Mouse (Mus musculus): ENCODE results near the gene Tex33. TPM values are rescaled to one million over a fixed set of nuclear protein-coding genes. Genes with fewer than 3 reads are reported as not detected.
A peak's percentile ranks its signal among the peaks of the same experiment; 100 is the strongest.
"Not testable (repeated sequence)": the region's sequence is repeated elsewhere in the genome, so short reads cannot be mapped to it uniquely, and the experiment has no call there.

Gene Tex33
- polyA plus RNA-seq, 1 experiment, result not detected

DNA sequence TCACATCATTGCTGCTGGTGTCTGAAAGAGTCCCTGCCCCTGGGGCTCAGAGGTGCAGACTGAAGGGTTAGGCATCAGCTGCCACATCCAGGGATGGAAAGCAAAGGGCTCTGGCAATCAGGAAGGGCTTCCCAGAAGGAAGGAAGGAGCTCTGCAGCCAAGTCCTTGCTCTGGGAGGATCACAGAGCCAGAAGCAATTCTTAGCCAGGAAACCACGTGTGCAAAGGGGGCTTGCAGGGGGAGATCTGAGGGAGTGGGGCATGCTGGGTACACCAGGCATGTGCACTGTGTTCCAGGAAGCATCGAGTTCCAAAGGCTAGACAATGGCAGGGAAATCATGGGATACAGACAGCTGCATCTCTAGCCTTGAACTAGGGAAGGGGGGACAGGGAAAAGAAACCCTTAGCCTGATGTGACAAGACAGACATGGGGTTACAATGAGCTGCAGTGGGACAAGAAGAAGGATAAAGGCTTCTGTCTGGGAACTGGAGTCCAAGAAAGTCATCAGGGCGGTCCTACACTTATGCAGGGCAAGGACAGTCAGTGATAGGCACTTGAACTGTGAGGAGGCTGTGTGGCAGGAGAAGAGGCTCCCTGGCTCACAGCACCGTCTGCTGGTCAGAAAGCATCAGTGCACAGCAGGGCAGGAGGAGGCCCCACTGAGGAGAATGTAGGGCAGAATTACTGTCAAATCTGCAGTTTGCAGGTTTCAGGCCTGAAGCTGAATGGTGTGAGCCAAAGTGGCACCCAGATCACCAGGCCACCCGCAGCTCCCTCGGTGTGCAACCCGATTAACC lies 55.9 kb downstream of the Tex33 start:
- 27% methylated on average over 7 of the region's 7 CpGs for WGBS
- peak; percentile 50 for DNase-seq
- not testable (repeated sequence) for H3K4me1 ChIP-seq (ENCODE audit: control insufficient read depth, insufficient read depth, low read length); H3K4me3 ChIP-seq (replicated peaks; ENCODE audit: extremely low read depth, low read depth, low read length)
- peak; percentile 88 for TF ChIP-seq CTCF (IDR thresholded peaks at IDR 0.05; ENCODE audit: insufficient read depth, low read length)

DNA sequence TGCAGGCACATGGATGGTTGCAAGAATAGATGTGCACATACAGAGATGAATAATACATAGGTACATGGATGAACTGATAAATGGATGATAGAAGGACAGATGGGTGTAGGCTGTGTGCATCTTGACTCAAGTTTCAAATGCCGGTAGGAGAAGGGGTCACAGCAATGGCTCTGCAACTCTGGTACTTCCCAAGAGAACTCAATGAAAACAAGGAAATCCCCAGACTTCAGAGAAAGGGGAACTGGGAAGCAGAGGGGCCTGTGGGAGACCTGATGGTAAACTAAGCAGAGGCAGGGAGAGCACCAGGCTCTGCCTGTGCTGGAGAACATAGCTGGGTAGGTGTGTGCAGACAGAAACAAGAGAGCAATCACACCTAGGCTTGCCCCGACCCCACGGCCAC lies 61.3 kb downstream of the Tex33 start:
- 70% methylated on average over 3 of the region's 3 CpGs for WGBS
- TF ChIP-seq POLR2A (IDR thresholded peaks at IDR 0.05; ENCODE audit: borderline replicate concordance, extremely low read depth, low read depth, low read length) (no peak), CTCF (IDR thresholded peaks at IDR 0.05; ENCODE audit: insufficient read depth, low read length) (no peak)
- no peak overlapping the region for H3K4me3 ChIP-seq (replicated peaks; ENCODE audit: extremely low read depth, low read depth, low read length)
- no peaks in the 10 kb centered on the region for H3K4me1 ChIP-seq (ENCODE audit: control insufficient read depth, insufficient read depth, low read length)
- no peak for DNase-seq

DNA sequence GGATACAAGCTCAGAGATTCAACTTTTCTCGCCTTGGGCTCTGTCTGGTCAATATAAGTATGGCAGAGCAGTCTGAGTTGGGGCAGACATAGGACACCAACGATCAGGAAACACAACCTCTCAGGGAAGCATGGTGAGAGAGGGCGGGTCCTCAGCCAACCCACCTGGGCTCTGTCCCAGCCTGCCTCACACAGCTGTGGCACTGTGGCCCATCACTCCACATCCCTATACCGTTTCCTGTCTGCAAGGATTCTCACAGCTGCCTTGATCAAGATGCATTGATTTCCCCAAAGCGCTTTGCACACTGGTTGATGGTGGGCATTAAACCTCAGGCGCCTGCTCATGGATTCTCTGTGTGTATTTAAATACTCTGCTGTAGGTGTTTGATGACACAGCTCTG lies 62.7 kb downstream of the Tex33 start:
- no peaks in the 10 kb centered on the region for H3K4me1 ChIP-seq (ENCODE audit: control insufficient read depth, insufficient read depth, low read length)
- WGBS, result 68% methylated on average over 6 of the region's 6 CpGs
- DNase-seq, result no peak
- H3K4me3 ChIP-seq (replicated peaks; ENCODE audit: extremely low read depth, low read depth, low read length), result no peak overlapping the region
- no peak for TF ChIP-seq POLR2A (IDR thresholded peaks at IDR 0.05; ENCODE audit: borderline replicate concordance, extremely low read depth, low read depth, low read length)
- TF ChIP-seq CTCF (IDR thresholded peaks at IDR 0.05; ENCODE audit: insufficient read depth, low read length), result no peak

DNA sequence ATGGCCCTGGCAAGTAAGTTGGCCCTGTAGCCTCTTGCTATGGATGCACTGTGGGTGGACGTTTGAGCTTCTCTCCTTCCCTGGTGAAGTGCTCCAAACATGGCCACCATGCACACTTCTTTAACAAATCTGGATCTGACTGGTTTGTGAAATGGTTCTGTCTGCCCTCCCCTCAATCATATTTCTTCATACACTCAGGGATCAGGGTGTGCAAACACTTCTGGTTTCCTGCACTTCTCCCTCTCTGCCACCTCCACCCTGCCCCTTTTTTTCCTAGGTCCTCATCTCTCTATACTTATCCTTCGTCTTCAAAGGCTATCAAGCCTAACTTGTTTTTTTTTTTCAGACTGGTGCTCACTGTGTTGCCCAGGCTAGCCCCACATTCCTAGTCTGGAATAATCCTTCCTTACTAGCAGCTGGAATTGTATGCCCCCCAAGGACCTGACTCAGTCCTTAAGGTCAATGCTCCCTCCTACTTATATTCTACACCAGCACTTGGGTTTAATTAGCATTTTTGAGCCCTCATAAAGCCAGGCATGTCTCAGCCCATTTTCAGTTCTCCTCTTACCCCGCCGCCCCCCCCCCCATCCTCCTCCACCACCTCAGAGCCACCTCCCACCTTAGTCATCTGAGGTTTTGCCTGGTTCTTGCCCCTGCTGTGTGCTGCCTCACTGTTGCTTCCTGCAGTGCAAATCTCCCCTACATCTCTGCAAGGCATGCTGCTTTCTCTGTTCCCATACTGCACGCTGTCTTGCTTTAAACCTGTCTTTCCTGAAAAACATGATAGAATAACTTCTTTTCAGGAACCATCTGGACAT lies 64.0 kb downstream of the Tex33 start:
- TF ChIP-seq CTCF (IDR thresholded peaks at IDR 0.05; ENCODE audit: insufficient read depth, low read length) (no peak), POLR2A (IDR thresholded peaks at IDR 0.05; ENCODE audit: borderline replicate concordance, extremely low read depth, low read depth, low read length) (no peak)
- WGBS, result 53% methylated on average over 5 of the region's 5 CpGs
- Histone ChIP-seq H3K4me1 (ENCODE audit: control insufficient read depth, insufficient read depth, low read length) (no peaks in the 10 kb centered on the region), H3K4me3 (replicated peaks; ENCODE audit: extremely low read depth, low read depth, low read length) (no peak overlapping the region)
- DNase-seq, result no peak

DNA sequence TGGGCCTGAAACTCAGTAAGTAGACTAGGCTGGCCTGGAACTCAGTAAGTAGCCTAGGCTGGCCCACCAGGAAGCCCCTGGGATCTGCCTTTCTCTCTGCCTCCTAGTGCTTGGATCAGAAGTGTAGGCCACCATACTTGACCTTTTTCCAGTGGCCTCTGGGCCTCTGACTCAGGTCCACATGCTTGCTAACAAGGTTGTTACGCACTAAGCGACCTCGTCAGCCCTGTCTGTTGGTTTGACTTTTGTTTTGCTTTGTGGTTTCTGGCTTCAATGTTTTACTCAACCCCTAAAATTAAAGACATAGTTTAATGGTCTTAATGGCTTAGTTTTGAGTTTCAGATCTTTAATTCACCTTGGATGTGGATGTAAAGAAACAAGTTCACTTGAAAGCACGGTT lies 65.0 kb downstream of the Tex33 start:
- DNase-seq, result no peak
- no peak overlapping the region for H3K4me3 ChIP-seq (replicated peaks; ENCODE audit: extremely low read depth, low read depth, low read length)
- no peak for TF ChIP-seq CTCF (IDR thresholded peaks at IDR 0.05; ENCODE audit: insufficient read depth, low read length)
- TF ChIP-seq POLR2A (IDR thresholded peaks at IDR 0.05; ENCODE audit: borderline replicate concordance, extremely low read depth, low read depth, low read length), result no peak
- WGBS, result 87% methylated on average over 4 of the region's 4 CpGs
- no peaks in the 10 kb centered on the region for H3K4me1 ChIP-seq (ENCODE audit: control insufficient read depth, insufficient read depth, low read length)

DNA sequence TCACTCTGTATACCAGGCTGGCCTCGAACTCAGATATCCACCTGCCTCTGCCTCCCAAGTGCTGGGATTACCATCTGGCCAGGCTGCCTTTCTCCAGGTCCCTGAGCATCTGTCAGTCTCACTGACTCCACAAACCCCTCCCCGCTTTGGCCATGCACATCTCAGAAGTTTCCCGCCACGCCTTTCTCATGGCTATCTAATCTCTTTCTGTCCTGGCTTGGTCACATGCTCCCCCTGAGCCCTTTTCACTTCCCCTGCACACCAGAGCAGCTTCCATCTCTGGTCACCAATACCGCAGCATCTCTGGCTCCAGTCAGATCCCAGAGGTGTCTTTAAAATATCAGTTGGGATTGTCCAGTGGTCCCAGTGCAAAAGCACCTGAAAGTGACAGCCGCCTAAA lies 65.7 kb downstream of the Tex33 start:
- WGBS, result 84% methylated on average over 6 of the region's 6 CpGs
- not testable (repeated sequence) for H3K4me3 ChIP-seq (replicated peaks; ENCODE audit: extremely low read depth, low read depth, low read length); H3K4me1 ChIP-seq (ENCODE audit: control insufficient read depth, insufficient read depth, low read length); DNase-seq

DNA sequence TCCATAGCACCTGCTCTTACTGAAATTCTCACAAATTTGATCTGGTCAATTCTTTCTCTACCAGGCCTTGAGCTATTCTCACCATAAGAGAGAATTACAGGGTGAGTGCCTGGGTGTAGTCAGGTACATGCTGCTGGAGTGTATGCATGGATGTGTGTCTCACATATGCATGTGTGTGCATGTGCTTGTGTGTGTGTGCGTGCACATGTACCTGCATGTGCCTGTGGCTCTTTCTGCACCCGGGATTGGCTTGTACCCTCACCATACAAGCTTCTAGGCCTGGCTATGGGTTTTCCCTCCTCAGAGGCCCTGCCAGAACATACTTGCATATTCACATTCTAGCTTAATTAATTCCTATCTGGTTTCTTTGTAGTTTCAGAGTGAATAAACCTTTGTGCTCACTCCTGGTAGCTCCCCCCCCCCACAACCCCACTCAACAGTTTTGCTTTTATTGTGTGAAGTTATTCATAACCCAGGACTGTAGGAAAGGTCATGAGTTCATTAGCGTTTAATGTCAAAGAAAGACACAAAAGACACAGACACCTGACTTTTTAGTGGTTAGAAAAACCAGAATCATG lies 67.1 kb downstream of the Tex33 start:
- 82% methylated on average over 3 of the region's 3 CpGs for WGBS

More for the DNA sequence above, 67.1 kb downstream of the Tex33 start:
- Histone ChIP-seq H3K4me3 (replicated peaks; ENCODE audit: extremely low read depth, low read depth, low read length) (no peak overlapping the region), H3K4me1 (ENCODE audit: control insufficient read depth, insufficient read depth, low read length) (no peaks in the 10 kb centered on the region)
- TF ChIP-seq POLR2A (IDR thresholded peaks at IDR 0.05; ENCODE audit: borderline replicate concordance, extremely low read depth, low read depth, low read length) (no peak), CTCF (IDR thresholded peaks at IDR 0.05; ENCODE audit: insufficient read depth, low read length) (no peak)
- no peak for DNase-seq

Other genes with a start within 250 kb of the Tex33 start
- gene Ift27, start 221.8 kb downstream of the Tex33 start, polyA plus RNA-seq (2012; rRNA removed), result 42.1 and 52.9 TPM in 2 replicates
- gene Pvalb, start 189.5 kb downstream of the Tex33 start, polyA plus RNA-seq (2012; rRNA removed), result 6.2 TPM in 1 of 2 replicates, not detected in the other
- 18.9 and 23.0 TPM in 2 replicates for gene Ncf4, start 151.1 kb downstream of the Tex33 start, polyA plus RNA-seq (2012; rRNA removed)
- 8.4 and 9.5 TPM in 2 replicates for gene Csf2rb2, start 90.2 kb downstream of the Tex33 start, polyA plus RNA-seq (2012; rRNA removed)
- 27.2 and 27.4 TPM in 2 replicates for gene Csf2rb, start 70.2 kb downstream of the Tex33 start, polyA plus RNA-seq (2012; rRNA removed)
- 122 and 136 TPM in 2 replicates for gene Tst, start 10.0 kb upstream of the Tex33 start, polyA plus RNA-seq (2012; rRNA removed)
- 136 and 145 TPM in 2 replicates for gene Mpst, start 10.5 kb upstream of the Tex33 start, polyA plus RNA-seq (2012; rRNA removed)
- gene Kctd17, start 32.7 kb upstream of the Tex33 start, polyA plus RNA-seq (2012; rRNA removed), result 114 and 128 TPM in 2 replicates
- 0.33 and 1.2 TPM in 2 replicates for gene Tmprss6, start 72.7 kb upstream of the Tex33 start, polyA plus RNA-seq (2012; rRNA removed)
- 11.0 and 12.8 TPM in 2 replicates for gene Il2rb, start 99.4 kb upstream of the Tex33 start, polyA plus RNA-seq (2012; rRNA removed)
- gene C1qtnf6, start 135.5 kb upstream of the Tex33 start, polyA plus RNA-seq (2012; rRNA removed), result 22.9 and 23.0 TPM in 2 replicates
- 0.02 and 0.03 TPM in 2 replicates for gene Sstr3, start 148.8 kb upstream of the Tex33 start, polyA plus RNA-seq (2012; rRNA removed)
- gene Rac2, start 176.9 kb upstream of the Tex33 start, polyA plus RNA-seq (2012; rRNA removed), result 145 and 187 TPM in 2 replicates
- gene Cyth4, start 201.1 kb upstream of the Tex33 start, polyA plus RNA-seq (2012; rRNA removed), result 42.8 and 45.5 TPM in 2 replicates